Mouse (Mus musculus) thymus, adult 2 months (tissue): ENCODE measurements around the gene Foxf1. TPM values are rescaled to one million over a fixed set of nuclear protein-coding genes. Genes with fewer than 3 reads are reported as not detected.
A peak's percentile ranks its signal among the peaks of the same experiment; 100 is the strongest.

Experiments
- DNase-seq: peaks from one replicate; pipeline ENCODE4 v3.0.0; 2021
- H3K27ac ChIP-seq: fragments of 200-500 bp; 2 replicates; pipeline ENCODE4 v1.5.1; 2012; ENCODE audit warnings: low read length, control low read depth; ENCODE audit not compliant: control insufficient read depth, insufficient read depth
- H3K27me3 ChIP-seq: fragments of 200-500 bp; 2 replicates; pipeline ENCODE4 v1.6.1; 2012; ENCODE audit warnings: mild to moderate bottlenecking, low read length, moderate library complexity, mixed read lengths; ENCODE audit not compliant: control insufficient read depth, insufficient read depth
- H3K36me3 ChIP-seq: fragments of 200-500 bp; 2 replicates; pipeline ENCODE4 v1.6.1; 2012; ENCODE audit warnings: mild to moderate bottlenecking, low read length, moderate library complexity; ENCODE audit not compliant: control insufficient read depth, insufficient read depth
- H3K4me1 ChIP-seq: fragments of 200-500 bp; replicated peaks from 2 replicates; pipeline ENCODE4 v1.6.1; 2012; ENCODE audit warnings: low read length; ENCODE audit not compliant: control insufficient read depth, insufficient read depth
- H3K4me3 ChIP-seq: fragments of 200-500 bp; 2 replicates; pipeline ENCODE4 v1.5.1; 2012; ENCODE audit warnings: mild to moderate bottlenecking, low read length, control low read depth, moderate library complexity; ENCODE audit not compliant: control insufficient read depth, insufficient read depth
- CTCF ChIP-seq: fragments of 200-500 bp; IDR thresholded peaks from 2 replicates; pipeline ENCODE4 v1.5.1; 2012; ENCODE audit warnings: mild to moderate bottlenecking, control low read depth, low read length, moderate library complexity, borderline replicate concordance; ENCODE audit not compliant: control insufficient read depth, poor library complexity, insufficient read depth; ENCODE audit errors: extremely low read depth
- POLR2A ChIP-seq: fragments of 200-500 bp; IDR thresholded peaks from 2 replicates; pipeline ENCODE4 v1.6.1; 2012; ENCODE audit warnings: mild to moderate bottlenecking, low read length, control low read depth, moderate library complexity; ENCODE audit not compliant: control insufficient read depth, poor library complexity, insufficient read depth; ENCODE audit errors: extremely low read depth
- WGBS: fragments of 180-500 bp; shearing (Covaris S2); methylation state at CpG from one replicate; pipeline ENCODE4 v1.1.7; 2018; 5-methylcytosine and 5-hydroxymethylcytosine counted together
- polyA plus RNA-seq: library from polyadenylated mRNA; depleted of rRNA; stranded (reverse); fragments of >200 nt; gene quantifications from 2 replicates; pipeline ENCODE4 v1.2.3, GENCODE M21; 2012; rRNA removed

Gene Foxf1
- 0.94 and 1.3 TPM in 2 replicates for polyA plus RNA-seq

DNA sequence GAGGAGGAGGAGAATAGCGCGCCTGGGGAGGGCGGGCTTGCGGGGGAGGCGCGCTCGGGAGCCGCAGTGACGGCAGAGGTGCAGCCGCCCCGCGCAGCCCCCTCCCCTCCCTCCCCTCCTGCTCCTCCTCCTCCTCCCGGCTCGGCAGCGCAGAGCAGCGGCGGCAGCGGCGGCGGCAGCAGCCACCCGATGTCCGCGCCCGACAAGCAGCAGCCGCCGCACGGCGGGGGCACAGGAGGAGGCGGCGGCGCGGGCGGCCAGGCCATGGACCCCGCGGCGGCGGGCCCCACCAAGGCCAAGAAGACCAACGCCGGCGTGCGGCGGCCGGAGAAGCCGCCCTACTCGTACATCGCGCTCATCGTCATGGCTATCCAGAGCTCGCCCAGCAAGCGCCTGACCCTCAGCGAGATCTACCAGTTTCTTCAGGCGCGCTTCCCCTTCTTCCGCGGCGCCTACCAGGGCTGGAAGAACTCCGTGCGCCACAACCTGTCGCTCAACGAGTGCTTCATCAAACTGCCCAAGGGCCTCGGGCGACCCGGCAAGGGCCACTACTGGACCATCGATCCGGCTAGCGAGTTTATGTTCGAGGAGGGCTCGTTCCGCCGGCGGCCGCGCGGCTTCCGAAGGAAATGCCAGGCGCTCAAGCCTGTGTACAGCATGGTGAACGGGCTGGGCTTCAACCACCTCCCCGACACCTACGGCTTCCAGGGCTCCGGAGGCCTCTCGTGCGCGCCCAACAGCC is at the start of gene Foxf1:
Foxf1 (plus strand) TSS at position 177 of the 742 bp plus-strand sequence.
- H3K4me3 ChIP-seq: peak within 1 kb of the TSS; percentile 12; the same call in 1 of the 2 replicates
- WGBS: 2% methylated on average over 76 of the region's 83 CpGs
- no peak within 1 kb of the TSS for H3K27ac ChIP-seq
- peaks cover 6% of the 10 kb centered on the region for H3K4me1 ChIP-seq
- no peak for DNase-seq
- H3K27me3 ChIP-seq: peaks cover 40% of the 10 kb centered on the region
- no peak for TF ChIP-seq CTCF
- TF ChIP-seq POLR2A: no peak
- H3K36me3 ChIP-seq: no peaks in the 10 kb centered on the region

DNA sequence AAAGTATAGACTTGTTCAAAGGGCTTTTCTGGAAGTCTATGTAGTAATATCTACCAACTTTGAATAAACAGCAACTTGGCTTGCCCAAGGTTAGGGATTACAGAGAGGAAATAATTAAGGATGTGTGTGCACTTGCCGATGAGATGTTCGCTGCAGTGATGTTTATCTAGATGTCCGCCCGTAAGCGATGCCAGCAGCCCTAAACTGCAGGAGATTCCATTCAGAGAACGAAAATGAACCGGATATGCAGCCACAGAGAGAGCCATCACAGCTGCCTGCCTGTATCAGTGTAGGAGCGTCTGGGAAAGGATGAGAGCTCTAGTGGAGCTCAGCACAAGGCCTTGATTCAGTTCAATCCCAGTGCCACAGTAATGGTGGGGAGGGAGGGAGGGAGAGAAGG is 48.6 kb upstream of the Foxf1 start:
- Histone ChIP-seq H3K4me1 (peaks cover 9% of the 10 kb centered on the region), H3K4me3 (no peak overlapping the region), H3K27me3 (no peaks in the 10 kb centered on the region), H3K27ac (no peak overlapping the region), H3K36me3 (no peaks in the 10 kb centered on the region)
- TF ChIP-seq POLR2A: no peak
- no peak for TF ChIP-seq CTCF
- no peak for DNase-seq
- 95% methylated on average over 8 of the region's 8 CpGs for WGBS

DNA sequence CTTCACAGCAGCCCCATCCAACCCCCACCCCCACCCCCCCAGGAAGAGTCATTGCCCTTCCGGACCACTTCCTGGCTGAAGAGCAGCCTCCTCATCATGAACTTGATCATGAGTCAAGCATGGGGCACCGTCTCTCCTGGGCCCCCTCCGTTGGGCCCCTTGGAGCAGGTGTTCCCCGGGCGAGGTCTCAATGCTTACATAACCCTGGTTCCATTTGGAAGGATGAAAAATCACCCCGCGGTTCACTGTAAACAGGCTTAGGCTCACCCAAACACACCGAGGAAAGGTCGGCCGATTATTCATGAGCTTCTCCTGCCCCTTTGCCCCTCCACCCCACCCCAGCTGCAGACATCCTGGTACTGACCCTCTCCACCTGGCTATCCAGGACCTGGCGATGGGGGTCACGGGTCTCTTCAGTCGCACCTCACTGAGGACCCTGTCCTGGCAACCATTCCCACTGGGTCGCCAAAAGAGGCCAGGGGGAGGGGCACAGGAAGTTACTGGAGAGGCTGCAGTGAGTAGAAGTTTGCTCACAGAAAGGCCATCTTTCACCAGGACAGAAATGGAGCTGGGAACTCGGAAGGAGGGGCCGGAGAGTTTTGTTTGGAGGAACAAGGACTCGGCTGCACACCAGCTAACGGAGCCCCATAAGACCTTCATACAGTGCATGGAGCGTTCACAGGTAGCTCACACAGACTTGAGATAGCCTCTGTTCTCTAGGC is 40.3 kb upstream of the Foxf1 start:
- TF ChIP-seq CTCF (no peak), POLR2A (no peak)
- H3K36me3 ChIP-seq: no peaks in the 10 kb centered on the region
- WGBS: 70% methylated on average over 19 of the region's 19 CpGs
- H3K27me3 ChIP-seq: no peaks in the 10 kb centered on the region
- no peak overlapping the region for H3K27ac ChIP-seq
- no peak for DNase-seq
- no peak overlapping the region for H3K4me3 ChIP-seq
- H3K4me1 ChIP-seq: peaks cover 11% of the 10 kb centered on the region; the same call in 1 of the 2 replicates

DNA sequence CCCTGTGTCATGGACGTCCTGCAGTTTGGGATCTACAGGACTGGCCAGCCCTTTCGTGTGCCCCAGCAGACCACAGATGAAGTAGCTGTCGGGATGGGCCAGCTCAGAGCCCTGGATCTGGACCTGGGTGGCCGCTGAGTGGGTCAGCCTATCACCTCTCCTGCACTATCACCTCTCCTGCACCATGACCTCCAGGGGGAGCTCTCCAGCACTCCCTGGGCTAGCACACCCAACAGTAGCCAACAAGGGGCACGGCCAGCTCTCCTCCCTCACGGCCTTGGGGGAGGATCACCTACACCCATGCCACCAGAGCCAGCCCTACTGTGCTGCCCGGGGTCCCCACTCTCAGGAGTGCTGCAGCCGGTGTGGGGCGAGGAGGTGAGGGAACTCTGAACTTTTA is 36.7 kb upstream of the Foxf1 start:
- TF ChIP-seq POLR2A (no peak), CTCF (peak; percentile 69; the same call in 1 of the 2 replicates)
- peaks cover 11% of the 10 kb centered on the region; the same call in 1 of the 2 replicates for H3K4me1 ChIP-seq
- no peak overlapping the region for H3K27ac ChIP-seq
- WGBS: 84% methylated on average over 9 of the region's 9 CpGs
- peak; percentile 50 for DNase-seq
- H3K27me3 ChIP-seq: no peaks in the 10 kb centered on the region
- no peak overlapping the region for H3K4me3 ChIP-seq
- no peaks in the 10 kb centered on the region for H3K36me3 ChIP-seq

DNA sequence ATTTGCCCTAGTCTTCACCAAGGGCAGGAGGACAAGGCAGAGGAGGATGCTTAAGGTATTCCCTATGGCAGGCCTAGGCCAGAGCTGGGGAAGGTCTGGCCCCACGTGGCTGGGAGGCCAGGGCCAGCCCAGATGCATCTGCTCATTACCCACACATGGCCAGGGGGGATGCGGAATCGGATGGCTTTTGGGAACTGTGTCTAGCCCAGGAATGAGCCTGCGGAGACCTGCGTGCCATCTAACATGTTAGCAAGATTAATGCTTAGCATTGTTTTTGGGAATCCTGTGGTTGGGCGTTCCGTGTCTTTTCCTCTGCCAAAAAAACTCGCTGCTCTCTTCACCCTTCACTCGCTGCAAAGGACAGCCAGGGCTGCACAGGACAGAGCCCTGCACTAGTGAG is 26.1 kb upstream of the Foxf1 start:
- no peak for TF ChIP-seq CTCF
- Histone ChIP-seq H3K27me3 (no peaks in the 10 kb centered on the region; the same call in 1 of the 2 replicates), H3K36me3 (no peaks in the 10 kb centered on the region), H3K4me1 (no peaks in the 10 kb centered on the region), H3K27ac (no peak overlapping the region), H3K4me3 (no peak overlapping the region)
- DNase-seq: no peak
- WGBS: 83% methylated on average over 9 of the region's 9 CpGs

DNA sequence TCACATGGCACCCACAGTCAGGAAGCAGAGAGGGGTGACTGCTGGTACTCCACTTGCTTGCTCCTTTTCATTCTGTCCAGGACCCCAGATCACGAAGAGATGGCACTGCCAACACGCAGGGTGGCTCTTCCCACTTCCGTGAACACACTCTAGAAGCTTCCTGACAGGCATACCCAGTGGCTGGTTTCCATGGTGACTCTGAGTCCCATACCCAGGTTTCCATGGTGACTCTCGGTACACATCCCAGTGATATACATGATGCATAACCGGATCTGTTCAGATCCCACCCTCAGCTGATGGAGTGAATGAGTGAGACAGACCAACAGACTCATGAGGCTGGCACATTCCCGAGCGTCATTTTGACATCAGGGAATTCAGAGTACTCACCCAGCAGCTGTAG is 25.1 kb upstream of the Foxf1 start:
- TF ChIP-seq CTCF: no peak
- no peak for TF ChIP-seq POLR2A
- 92% methylated on average over 7 of the region's 7 CpGs for WGBS
- H3K27ac ChIP-seq: no peak overlapping the region
- no peak overlapping the region for H3K4me3 ChIP-seq
- no peak for DNase-seq
- H3K27me3 ChIP-seq: no peaks in the 10 kb centered on the region; the same call in 1 of the 2 replicates
- H3K36me3 ChIP-seq: no peaks in the 10 kb centered on the region
- no peaks in the 10 kb centered on the region for H3K4me1 ChIP-seq
